Mouse (Mus musculus) right cerebral cortex, postnatal 10 days (tissue): Measurements from ENCODE around the gene Map2k5.

Experiments used
- DNase-seq, 2 experiments: peaks; one replicate each; pipeline ENCODE4 v3.0.0; 2021; ENCODE audit warnings: low spot score in 2 of 2

The Map2k5 gene

GRCm38 (mm10) chr9:63131957-63132602 lies 245.6 kb downstream of the Map2k5 start:
- peak; percentile 49 to 55 for DNase-seq

DNA sequence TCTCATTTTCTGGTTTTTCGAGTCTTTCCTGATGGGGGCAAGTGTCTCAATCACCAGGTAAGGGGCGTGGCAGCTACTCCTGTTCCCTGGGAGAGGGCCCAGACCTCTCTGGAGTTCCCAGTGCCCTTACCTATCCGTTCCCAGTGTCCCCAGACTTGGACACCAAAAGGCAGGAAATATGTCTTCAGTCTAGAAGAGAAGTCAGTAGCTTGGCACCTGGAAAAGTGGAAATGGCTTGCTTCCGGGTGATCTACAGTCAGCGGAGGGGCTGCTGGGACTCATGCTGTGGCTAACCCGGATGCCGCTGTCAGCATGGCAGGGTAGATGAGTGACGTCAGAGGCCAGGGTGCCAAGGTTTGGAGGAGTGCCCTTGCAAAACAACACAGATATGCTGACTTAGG lies 248.1 kb downstream of the Map2k5 start:
- no peak for DNase-seq

- DNase-seq: no peak
These were observed 253.2 kb downstream of the Map2k5 start for GRCm38 (mm10) chr9:63124512-63124911.

DNA sequence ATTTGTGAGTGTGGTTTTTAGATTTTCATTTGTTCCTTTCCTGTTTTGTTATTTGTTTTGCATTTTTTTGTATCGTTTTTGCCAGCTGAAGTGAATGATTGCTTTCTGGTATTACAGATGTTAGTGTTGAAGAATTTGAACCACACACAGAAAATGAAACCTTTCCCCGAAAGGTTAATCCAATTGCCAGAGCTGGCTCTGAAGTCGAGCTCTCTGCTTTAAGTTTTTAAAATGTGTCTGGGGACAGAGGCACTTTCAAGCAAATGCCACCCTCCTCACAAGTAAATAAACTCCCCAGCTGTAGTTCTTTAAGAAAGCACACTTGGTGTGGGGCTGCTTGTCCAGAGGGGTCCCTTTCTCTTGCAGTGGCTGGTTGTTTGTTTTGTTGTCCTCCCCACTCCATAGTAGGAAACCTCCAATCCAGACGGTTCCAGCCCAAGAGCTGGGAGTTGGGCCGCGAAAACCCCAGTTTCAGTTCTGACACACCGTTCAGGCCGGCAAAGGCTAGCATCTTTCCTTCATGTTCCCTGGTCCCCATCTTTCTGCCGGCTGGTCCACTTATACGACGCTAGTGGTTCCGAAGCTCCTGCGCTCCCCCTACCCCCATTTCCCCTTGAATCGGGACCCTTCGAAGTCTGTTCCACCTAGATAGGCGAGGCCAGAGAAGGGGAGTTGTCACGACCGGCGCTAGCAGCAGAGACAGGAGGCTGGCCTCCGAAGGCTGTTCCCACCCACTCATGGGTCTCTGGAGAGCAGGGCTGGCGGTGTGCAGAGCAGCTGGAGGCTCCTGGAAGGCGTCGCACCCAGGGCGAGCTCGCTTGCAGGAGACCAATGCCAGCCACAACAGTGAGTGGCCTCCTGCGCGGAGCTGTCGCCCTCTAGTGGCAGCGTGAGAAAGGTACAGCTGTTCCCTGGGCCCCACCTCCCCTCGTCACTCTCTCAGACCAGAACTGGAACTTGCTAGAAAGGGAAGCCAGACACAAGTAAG lies 254.0 kb downstream of the Map2k5 start:
- peak; percentile 91 to 92 for DNase-seq

DNA sequence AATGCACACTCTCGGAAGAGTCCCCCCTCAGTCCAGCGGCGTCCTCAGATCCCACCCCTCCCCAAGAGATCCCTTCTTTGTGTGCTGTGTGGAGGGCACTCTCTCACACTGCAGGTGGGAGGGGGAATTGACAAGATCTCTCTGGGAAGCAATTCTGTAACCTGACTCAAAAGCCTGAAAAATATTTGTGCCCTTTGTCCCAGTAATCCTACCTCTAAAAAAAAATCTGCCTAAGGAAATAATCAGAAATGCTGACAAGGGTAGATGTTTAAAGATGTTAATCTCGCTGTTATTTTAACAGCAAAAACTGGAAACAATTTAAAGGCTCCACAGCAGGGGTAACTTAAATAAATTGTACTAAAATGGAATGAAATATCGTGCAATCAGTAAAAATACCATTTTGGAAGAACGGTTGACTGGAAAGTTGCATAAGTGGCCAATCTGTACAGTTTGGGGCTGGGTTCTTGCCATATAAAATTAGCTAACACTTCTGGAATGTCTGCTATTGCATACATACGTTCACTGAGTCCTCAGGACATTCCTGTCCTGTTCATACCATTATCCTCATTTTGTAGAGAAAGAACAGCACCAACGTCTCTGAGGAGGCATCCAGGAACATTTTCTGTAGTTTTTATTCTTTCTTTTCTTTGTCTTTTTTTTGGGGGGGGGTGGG lies 255.4 kb downstream of the Map2k5 start:
- no peak for DNase-seq

DNA sequence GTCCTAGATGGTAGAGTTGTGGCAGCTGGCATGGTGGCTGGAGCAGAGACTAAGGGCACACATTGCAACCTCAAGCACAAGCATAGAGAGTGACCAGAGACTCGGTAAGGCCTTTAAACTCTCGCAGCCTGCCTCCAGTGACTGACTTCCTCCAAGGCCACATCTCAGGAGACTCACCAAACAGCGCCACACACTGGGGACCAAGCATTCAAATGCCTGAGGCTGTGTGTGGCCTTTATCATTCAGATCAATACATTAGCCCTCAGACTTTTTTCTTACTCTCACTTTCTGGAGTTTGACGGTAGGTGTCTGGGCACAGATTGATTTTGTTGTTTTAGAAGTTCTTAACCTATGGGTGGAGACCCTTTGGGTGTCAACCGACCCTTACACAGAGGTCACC lies 259.3 kb downstream of the Map2k5 start:
- DNase-seq: no peak
